Mouse (Mus musculus): ENCODE measurements around the gene Rcan1.

The Rcan1 gene

DNA sequence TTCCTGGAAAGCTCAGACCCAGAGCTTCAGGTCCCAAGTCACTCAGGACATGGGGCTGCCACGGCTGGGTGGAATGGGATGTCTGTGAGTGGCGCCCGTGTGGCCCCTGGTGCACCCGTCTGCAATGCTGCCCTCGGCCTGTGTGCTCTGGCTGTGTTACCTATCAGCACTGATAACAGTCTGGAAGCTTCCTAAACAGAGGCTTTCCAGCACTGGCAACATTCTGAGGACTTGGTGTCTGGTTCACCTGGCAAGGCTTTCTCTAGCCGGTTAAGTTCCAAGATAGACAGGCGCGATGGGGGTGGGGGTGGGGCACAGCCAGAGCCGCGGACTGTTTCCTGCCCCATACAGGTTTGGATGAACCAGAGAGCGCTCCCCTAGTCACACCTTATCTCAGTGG is 114.7 kb downstream of the Rcan1 start:
- no peak for DNase-seq (ENCODE audit: inconsistent age in 2 of 2, low spot score in 1 of 2)

- peak; percentile 32 to 51 for DNase-seq (ENCODE audit: inconsistent age in 2 of 2, low spot score in 1 of 2)
These were observed 115.3 kb downstream of the Rcan1 start for GRCm38 (mm10) chr16:92355366-92355765.

DNA sequence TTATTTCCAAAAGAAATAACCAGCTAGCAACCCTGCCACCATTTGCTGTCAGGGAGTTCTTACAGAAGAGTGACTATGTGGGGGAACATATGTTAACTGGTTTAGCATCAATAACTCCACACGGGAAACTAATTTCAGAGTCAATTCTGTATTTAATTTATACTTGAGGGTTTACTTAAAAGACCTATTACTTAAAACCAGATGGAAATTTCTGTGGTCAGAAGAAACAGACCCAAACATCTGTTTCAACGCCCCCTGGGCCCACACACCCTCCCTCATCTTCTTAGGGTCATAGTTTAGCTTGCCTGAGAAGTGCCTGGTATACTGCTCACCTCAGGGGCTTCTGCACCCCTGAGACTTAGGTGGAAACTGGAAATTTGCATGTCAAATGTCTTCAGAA is 116.8 kb downstream of the Rcan1 start:
- DNase-seq (ENCODE audit: inconsistent age in 2 of 2, low spot score in 1 of 2), result no peak

GRCm38 (mm10) chr16:92353295-92353694 is 117.4 kb downstream of the Rcan1 start:
- no peak for DNase-seq (ENCODE audit: inconsistent age in 2 of 2, low spot score in 1 of 2)

GRCm38 (mm10) chr16:92348941-92349340 is 121.7 kb downstream of the Rcan1 start:
- peak; percentile 92 to 96 for DNase-seq (ENCODE audit: inconsistent age in 2 of 2, low spot score in 1 of 2)

DNA sequence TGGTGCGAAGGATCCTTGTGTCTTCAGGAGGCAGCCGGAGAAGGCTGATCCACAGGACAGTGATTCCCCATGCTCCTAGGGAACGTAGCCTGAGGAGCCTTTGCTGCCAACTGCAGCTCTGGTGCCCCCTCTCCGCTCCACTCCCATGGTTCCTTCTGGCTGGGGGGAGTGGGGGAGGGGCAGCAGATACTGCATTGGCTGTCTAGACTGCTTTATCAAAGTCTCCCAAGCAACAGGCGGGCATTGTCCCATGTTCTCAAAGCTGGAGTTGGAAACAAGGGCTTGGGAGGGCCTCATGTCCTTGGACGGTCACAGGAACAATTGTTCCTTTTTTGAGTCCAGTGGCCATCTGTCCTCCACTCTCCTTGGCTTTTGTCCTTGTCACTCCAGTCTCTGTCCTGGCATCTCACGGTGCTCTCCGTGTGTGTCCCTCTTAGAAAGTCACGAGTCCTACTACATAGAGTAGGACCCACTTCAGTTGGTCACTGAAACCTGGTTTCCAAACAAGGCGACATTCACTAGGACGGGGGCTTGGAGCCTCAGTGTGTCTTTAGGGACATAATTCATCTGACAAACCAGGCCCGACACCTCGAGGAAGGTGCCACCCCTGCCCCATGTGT is 124.3 kb downstream of the Rcan1 start:
- peak; percentile 20 to 54 for DNase-seq (ENCODE audit: inconsistent age in 2 of 2, low spot score in 1 of 2)

GRCm38 (mm10) chr16:92345177-92345576 is 125.5 kb downstream of the Rcan1 start:
- peak; percentile 76 to 86 for DNase-seq (ENCODE audit: inconsistent age in 2 of 2, low spot score in 1 of 2)

Data from adrenal gland, adult (tissue).